Mouse (Mus musculus): ENCODE measurements around the gene 1600014C10Rik. TPM values are rescaled to one million over a fixed set of nuclear protein-coding genes. Genes with fewer than 3 reads are reported as not detected.

Gene 1600014C10Rik
- polyA plus RNA-seq, 1 experiment from 2014 or later, result 12.1 TPM

DNA sequence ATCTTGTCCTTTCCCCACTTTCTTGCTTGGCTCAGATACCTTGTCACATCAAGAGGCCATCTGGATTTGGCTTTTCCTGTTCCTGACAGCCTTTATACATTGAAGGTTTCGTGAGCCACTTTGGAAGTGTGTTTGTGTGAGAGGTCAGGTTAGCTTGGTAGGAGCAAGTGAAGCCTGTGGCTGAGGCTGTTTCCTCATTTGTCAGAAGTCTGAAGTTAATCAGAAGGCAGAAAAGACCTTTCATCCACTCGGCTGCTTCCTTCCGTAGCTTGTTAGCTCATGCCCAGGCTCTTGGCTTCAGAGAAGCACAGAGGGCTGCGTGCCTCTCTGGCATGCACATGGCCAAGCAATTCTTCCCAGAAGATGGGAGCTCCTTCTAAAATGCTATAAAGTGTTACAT, 4.8 kb downstream of the 1600014C10Rik start:
- ATAC-seq (ENCODE audit: low FRiP score), result no peak
- no peaks in the 10 kb centered on the region for H3K27me3 ChIP-seq
- H3K4me3 ChIP-seq (replicated peaks), result no peak overlapping the region
- WGBS, result 79% methylated on average over 4 of the region's 4 CpGs
- no peaks in the 10 kb centered on the region for H3K9me3 ChIP-seq
- H3K27ac ChIP-seq, result no peak overlapping the region
- no peaks in the 10 kb centered on the region for H3K36me3 ChIP-seq (replicated peaks)
- H3K4me2 ChIP-seq, result no peak overlapping the region
- H3K4me1 ChIP-seq, result peaks cover 13% of the 10 kb centered on the region
- H3K9ac ChIP-seq, result no peak overlapping the region

DNA sequence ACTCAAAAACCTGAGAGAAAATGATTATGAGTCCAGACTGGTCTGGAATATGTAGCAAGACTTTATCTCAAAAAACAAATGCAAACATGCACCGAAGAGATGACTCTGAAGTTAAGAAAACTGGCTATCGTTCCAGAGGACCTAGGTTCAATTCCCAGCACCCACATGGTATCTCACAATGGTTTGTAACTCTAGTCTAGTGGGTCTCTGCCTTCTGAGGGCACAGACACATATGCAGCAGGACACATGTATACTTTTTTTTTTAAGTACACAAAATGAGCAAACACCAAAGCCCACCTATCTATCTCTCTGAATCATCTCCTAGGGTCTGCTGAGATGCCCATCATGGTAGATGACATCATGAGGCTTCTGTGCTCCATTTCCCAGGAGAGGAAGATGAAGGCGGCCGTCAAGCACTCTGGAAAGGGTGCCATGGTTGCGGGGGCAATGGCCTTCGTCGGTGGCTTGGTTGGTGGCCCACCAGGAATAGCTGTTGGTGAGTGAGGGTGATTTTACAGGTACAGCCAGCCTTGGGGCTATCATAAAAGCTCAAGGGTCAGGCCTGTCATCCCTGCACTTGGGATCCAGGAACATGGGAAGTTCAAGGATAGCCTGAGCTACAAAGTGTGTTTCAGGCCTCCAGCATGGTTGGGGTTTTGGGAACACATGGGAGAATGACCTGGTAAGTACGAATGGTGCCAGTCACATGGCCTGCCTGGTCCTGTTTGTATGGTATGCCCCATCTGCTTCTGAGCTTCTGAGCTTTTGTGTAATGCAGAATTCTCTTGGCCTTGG, 5.5 kb downstream of the 1600014C10Rik start:
- no peak for ATAC-seq (ENCODE audit: low FRiP score)
- Histone ChIP-seq H3K9ac (no peak overlapping the region), H3K27me3 (no peaks in the 10 kb centered on the region), H3K4me1 (peaks cover 7% of the 10 kb centered on the region), H3K36me3 (replicated peaks) (no peaks in the 10 kb centered on the region), H3K27ac (no peak overlapping the region), H3K4me3 (replicated peaks) (no peak overlapping the region), H3K4me2 (no peak overlapping the region), H3K9me3 (no peaks in the 10 kb centered on the region)
- 88% methylated on average over 8 of the region's 8 CpGs for WGBS

DNA sequence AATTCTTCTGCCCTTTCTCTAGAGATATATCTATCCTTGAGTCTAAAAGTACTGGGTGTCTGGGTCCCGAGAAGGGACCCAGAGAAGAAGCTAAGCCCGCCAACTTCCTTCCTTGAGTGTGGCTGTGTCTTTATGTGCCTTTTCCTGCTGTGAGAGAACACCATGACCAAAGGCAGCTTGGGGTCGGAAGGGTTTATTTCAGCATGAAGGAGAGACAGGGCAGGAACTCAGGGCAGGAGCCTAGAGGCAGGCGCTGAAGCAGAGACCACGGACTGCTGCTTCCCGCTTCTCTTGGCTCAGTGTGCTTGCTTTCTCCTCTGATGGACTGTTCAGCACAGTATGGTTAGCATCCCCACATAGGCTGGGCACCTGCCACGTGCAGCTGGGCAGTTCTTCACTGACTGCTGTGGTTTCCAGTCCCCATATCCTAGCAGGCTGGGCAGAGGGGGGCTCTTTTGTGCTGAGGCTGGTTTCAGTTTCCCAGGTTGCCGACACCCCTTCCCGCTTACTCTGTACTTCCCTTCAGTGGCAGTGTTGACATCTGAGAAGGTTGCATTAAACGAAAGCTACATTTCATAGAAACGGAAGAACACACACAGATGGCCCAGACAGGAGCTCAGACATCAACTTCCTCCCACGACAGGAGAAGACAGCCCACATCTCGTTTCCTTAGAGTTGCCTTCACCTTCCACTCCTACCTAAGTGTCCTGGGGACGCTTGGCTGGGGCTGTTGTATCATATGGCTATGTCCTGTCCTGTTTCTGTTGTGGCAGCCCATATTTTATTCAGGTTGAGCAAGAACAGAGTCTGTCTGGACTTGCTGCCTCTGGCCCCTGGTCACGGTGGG, 6.3 kb downstream of the 1600014C10Rik start:
- WGBS, result 91% methylated on average over 15 of the region's 15 CpGs
- H3K4me1 ChIP-seq, result peaks cover 3% of the 10 kb centered on the region
- no peaks in the 10 kb centered on the region for H3K36me3 ChIP-seq (replicated peaks)
- ATAC-seq (ENCODE audit: low FRiP score), result no peak
- H3K27ac ChIP-seq, result no peak overlapping the region
- H3K9me3 ChIP-seq, result no peaks in the 10 kb centered on the region
- H3K9ac ChIP-seq, result no peak overlapping the region
- no peak overlapping the region for H3K4me2 ChIP-seq
- H3K4me3 ChIP-seq (replicated peaks), result no peak overlapping the region
- no peaks in the 10 kb centered on the region for H3K27me3 ChIP-seq

DNA sequence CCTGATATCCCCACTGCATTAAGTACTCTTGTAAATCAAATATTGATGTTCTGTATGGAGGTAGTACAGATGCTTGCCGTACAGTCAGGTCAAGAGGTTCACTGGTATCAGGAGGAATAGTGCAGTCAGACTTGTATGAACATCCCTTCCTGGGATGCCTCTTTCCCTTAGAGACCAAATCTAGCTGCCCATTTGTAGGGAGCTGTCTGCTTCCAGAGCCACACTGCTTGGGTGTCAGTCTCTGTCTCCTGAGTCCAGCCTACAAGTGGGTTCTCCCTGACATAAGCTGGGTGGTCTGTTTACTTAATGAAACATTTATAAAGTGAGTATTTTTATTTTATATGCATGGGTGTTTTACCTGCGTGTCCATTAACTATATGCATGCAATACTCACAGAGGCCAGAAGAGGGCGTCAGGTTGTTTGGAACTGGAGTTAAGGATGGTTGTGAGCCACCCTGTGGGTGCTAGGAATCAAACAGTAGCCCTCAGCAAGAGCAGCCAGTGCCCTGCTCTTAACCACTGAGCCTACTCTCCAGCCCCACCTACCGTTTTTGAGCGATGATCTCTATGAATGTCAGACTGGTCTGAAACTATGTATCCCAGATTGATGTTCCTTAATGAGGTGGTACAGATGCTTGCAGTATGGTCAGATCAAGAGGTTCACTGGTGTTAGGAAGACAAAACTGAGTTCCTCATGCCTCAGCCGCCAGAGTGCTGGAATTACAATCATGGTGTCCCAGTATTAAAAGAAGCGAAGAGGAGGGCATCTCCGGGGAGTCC, 7.2 kb downstream of the 1600014C10Rik start:
- no peak overlapping the region for H3K4me3 ChIP-seq (replicated peaks)
- H3K27me3 ChIP-seq, result no peaks in the 10 kb centered on the region

DNA sequence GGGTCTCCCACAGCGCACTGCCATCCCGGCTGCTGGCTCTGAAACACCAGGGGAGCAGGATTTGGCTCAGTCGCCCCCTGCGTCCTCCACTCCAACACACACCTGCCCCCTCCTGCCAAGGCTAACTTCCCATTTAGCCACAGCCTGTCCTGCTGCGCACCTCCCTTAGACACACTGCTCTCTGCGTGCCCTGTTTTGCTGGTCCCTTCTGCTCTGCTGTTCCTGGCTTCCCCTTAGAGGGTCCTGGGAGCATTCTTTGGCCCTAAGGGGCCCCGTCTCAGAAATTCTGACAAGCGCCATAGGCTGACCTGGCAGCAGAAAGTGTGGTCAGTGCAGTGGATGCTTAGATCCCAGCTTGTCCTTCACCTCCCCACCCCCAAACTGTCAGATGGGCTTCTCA, 8.1 kb downstream of the 1600014C10Rik start:
- Histone ChIP-seq H3K4me1 (no peaks in the 10 kb centered on the region), H3K27me3 (no peaks in the 10 kb centered on the region), H3K36me3 (replicated peaks) (no peaks in the 10 kb centered on the region), H3K9ac (no peak overlapping the region), H3K9me3 (no peaks in the 10 kb centered on the region), H3K4me2 (no peak overlapping the region), H3K27ac (no peak overlapping the region), H3K4me3 (replicated peaks) (no peak overlapping the region)
- 58% methylated on average over 8 of the region's 8 CpGs for WGBS
- ATAC-seq (ENCODE audit: low FRiP score), result no peak

More for the DNA sequence above, 7.2 kb downstream of the 1600014C10Rik start:
- Histone ChIP-seq H3K9ac (no peak overlapping the region), H3K9me3 (no peaks in the 10 kb centered on the region), H3K4me2 (no peak overlapping the region), H3K4me1 (no peaks in the 10 kb centered on the region), H3K36me3 (replicated peaks) (no peaks in the 10 kb centered on the region), H3K27ac (no peak overlapping the region)
- 90% methylated on average over 8 of the region's 8 CpGs for WGBS
- no peak for ATAC-seq (ENCODE audit: low FRiP score)

DNA sequence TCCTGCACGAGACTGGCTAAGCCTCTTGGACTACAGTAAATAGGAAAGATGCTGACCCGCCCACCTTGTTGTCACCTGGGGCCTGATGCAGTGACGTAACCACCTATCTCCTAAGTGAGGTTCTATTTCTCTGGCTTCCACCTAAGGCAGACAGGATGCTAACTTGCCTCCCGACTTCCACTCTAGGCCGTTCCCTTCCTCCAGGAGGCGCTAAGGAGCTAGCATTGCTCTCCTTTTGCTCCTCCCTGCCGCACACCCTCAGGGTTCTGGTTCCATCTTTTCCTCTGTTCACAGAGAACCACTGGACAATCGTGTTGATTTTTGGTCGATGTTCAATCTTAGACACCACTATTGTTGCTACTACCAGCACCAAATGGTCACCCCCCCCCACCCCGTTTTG, 8.6 kb downstream of the 1600014C10Rik start:
- H3K4me3 ChIP-seq (replicated peaks), result no peak overlapping the region
- no peaks in the 10 kb centered on the region for H3K27me3 ChIP-seq
- no peak overlapping the region for H3K9ac ChIP-seq
- no peak overlapping the region for H3K4me2 ChIP-seq
- no peaks in the 10 kb centered on the region for H3K4me1 ChIP-seq
- no peaks in the 10 kb centered on the region for H3K9me3 ChIP-seq
- no peak for ATAC-seq (ENCODE audit: low FRiP score)
- H3K27ac ChIP-seq, result no peak overlapping the region
- 39% methylated on average over 10 of the region's 10 CpGs for WGBS
- no peaks in the 10 kb centered on the region for H3K36me3 ChIP-seq (replicated peaks)

DNA sequence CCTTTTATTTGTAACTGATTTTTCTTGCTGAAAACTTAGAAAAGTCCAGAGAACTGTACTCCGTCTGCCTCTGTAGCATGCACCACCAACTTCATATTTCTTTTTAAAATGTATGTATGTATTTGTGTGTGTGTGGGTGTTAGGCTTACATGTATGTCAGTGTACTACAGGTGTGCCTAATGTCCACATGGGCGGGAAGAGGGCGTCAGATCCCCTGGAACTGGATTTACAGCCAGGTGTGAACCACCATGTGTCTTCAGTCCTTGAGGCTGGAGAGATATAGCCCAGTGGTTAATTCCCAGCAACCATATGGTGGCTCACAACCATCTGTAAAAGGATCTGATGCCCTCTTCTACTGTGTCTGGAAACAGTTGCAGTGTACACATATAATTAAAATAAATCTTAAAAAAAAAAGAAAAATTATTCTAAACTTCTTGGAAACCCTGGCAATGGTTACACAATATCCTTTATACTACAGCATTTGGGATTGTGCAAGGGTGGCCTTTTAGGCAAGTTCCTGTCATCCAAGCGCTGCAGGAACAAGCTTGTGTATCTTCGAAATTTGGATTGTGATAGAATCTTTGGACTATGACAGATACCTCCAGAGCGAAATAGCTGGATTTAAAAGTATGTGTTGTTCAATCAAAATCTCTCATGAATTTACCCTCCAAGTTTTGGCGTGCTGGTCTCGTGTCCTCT, 17.0 kb downstream of the 1600014C10Rik start:
- 72% methylated on average over 8 of the region's 8 CpGs for WGBS
- Histone ChIP-seq H3K27ac (no peak overlapping the region; the same call in 1 of the 2 replicates), H3K9ac (peak overlapping the region; percentile 30; the same call in 1 of the 2 replicates)

DNA sequence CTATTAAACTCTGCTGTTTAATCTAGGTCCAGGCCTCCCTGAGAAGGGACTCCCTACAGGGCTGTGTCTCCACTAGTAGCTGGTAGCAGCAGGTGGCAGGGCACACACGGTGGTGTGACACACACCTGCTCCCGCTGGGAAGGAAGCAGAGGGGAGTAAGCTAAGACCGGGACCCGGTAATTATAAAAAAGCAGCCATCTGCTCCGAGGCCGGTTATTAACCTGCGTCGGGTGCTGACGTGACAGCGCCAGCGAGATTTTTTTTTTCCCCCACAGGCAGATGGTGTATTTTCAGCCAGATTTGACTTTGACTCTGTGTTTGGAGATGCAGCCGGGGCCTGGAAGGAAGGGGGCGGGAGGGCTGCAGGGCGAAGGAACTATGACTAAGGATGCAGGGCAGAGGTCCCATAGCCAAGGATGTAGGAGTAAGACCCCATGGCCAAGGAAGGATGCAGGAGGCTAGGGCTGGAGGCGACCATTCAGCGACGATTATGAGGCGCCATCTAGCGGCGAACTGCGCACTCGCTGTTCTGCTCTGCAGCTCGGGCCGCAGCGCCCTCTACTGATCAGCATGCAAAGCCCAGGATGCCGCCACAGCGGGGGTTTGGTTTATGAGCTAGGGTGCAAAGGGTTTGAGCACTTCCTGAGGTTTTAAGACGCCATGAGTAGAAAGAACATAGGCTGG, 17.7 kb downstream of the 1600014C10Rik start:
- Histone ChIP-seq H3K9ac (peak overlapping the region; percentile 30; the same call in 1 of the 2 replicates), H3K27ac (peak overlapping the region; percentile 33; the same call in 1 of the 2 replicates), H3K4me1 (0 out of 2 replicates have a peak, but pooled peaks cover 5% of the 10 kb centered on the region), H3K27me3 (no peaks in the 10 kb centered on the region), H3K9me3 (0 out of 2 replicates have a peak, but pooled peaks cover 3% of the 10 kb centered on the region), H3K4me2 (peak overlapping the region; percentile 55), H3K4me3 (replicated peaks) (peak overlapping the region; percentile 31), H3K36me3 (replicated peaks) (no peaks in the 10 kb centered on the region)
- peak; percentile 88 for ATAC-seq (ENCODE audit: low FRiP score)
- WGBS, result 3% methylated on average over 28 of the region's 28 CpGs

More for the DNA sequence above, 17.0 kb downstream of the 1600014C10Rik start:
- Histone ChIP-seq H3K27me3 (no peaks in the 10 kb centered on the region), H3K4me3 (replicated peaks) (peak overlapping the region; percentile 31; the same call in 1 of the 2 replicates), H3K9me3 (0 out of 2 replicates have a peak, but pooled peaks cover 3% of the 10 kb centered on the region), H3K4me2 (peak overlapping the region; percentile 55), H3K36me3 (replicated peaks) (no peaks in the 10 kb centered on the region), H3K4me1 (0 out of 2 replicates have a peak, but pooled peaks cover 5% of the 10 kb centered on the region)
- ATAC-seq (ENCODE audit: low FRiP score), result no peak

DNA sequence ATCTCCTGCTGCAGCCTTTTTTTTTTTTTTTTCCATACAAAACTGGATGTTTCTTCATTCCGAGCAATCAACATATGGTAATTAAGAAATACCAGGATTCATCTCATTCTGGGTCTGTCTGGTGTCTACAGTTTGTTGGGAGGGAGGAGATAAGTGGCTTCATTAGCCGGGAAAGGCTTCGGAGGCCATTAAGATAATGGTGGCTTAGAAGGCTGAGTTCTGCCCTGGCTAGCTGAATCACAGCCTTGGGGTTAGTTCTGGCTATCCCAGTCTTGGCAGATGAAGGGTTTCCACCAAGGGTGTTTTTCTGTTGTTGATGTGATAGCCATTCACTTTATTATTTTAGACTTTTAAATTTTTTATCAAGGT, 18.3 kb downstream of the 1600014C10Rik start:
- Histone ChIP-seq H3K36me3 (replicated peaks) (no peaks in the 10 kb centered on the region), H3K27ac (no peak overlapping the region), H3K4me1 (0 out of 2 replicates have a peak, but pooled peaks cover 5% of the 10 kb centered on the region), H3K4me2 (peak overlapping the region; percentile 55; the same call in 1 of the 2 replicates), H3K9me3 (0 out of 2 replicates have a peak, but pooled peaks cover 3% of the 10 kb centered on the region), H3K27me3 (no peaks in the 10 kb centered on the region), H3K4me3 (replicated peaks) (no peak overlapping the region), H3K9ac (no peak overlapping the region)
- 38% methylated on average over 3 of the region's 3 CpGs for WGBS
- ATAC-seq (ENCODE audit: low FRiP score), result no peak; the same call in 1 of the 2 replicates

DNA sequence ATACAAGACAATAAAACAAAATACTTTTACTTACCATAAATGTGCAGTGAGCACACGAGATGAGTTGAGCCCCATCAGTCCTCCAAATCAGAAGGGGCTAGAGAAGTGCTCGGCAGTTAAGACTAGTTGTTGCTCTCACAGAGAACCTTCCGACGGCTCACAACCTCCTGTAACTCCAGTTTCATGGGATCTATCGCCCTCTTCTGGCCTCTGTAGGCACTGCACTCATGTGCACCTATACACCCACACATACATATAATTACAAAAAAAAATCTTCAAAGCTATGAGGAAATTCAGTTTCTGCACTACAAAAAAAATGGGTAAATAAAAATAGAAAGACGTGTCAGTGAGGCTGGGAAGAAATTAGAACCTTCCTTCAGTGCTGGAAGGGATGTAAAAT, 21.3 kb downstream of the 1600014C10Rik start:
- Histone ChIP-seq H3K4me2 (no peak overlapping the region), H3K36me3 (replicated peaks) (no peaks in the 10 kb centered on the region), H3K9ac (no peak overlapping the region), H3K9me3 (0 out of 2 replicates have a peak, but pooled peaks cover 3% of the 10 kb centered on the region), H3K27me3 (no peaks in the 10 kb centered on the region), H3K27ac (no peak overlapping the region), H3K4me3 (replicated peaks) (no peak overlapping the region), H3K4me1 (0 out of 2 replicates have a peak, but pooled peaks cover 5% of the 10 kb centered on the region)
- WGBS, result 90% methylated on average over 6 of the region's 6 CpGs
- no peak for ATAC-seq (ENCODE audit: low FRiP score)

DNA sequence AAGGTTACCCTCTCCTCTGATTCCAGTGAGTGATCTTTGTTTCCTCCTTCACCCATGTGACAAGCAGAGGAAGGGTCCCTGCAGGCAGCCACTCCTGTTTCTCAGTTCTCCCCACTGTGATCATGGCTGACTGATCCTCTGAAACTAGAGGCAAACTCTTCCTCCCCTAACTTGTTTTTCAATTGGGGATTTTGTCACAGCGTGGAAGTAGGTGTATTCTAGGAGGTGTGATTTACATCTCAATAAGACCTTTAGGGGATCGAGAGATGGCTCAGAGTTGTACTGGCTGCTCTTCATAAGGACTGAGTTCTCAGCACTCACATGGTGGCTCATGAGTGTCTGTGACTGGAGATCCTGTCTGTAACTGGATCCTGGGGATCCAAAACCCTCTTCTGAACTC, 22.8 kb downstream of the 1600014C10Rik start:
- Histone ChIP-seq H3K27ac (no peak overlapping the region), H3K4me1 (0 out of 2 replicates have a peak, but pooled peaks cover 1% of the 10 kb centered on the region), H3K36me3 (replicated peaks) (no peaks in the 10 kb centered on the region), H3K9ac (no peak overlapping the region), H3K27me3 (no peaks in the 10 kb centered on the region), H3K4me3 (replicated peaks) (no peak overlapping the region), H3K4me2 (no peak overlapping the region), H3K9me3 (0 out of 2 replicates have a peak, but pooled peaks cover 3% of the 10 kb centered on the region)
- WGBS, result 33% methylated on average over 2 of the region's 2 CpGs
- ATAC-seq (ENCODE audit: low FRiP score), result no peak
